Mouse (Mus musculus): ENCODE data around the gene Lcp1.

Lcp1 gene

GRCm38 (mm10) chr14:75208572-75209151 lies 77.8 kb downstream of the Lcp1 start:
- no peak for DNase-seq

GRCm38 (mm10) chr14:75213752-75214151 lies 82.9 kb downstream of the Lcp1 start:
- no peak for DNase-seq

GRCm38 (mm10) chr14:75218843-75219242 lies 87.9 kb downstream of the Lcp1 start:
- no peak for DNase-seq

GRCm38 (mm10) chr14:75219250-75219913 lies 88.5 kb downstream of the Lcp1 start:
- DNase-seq = no peak

DNA sequence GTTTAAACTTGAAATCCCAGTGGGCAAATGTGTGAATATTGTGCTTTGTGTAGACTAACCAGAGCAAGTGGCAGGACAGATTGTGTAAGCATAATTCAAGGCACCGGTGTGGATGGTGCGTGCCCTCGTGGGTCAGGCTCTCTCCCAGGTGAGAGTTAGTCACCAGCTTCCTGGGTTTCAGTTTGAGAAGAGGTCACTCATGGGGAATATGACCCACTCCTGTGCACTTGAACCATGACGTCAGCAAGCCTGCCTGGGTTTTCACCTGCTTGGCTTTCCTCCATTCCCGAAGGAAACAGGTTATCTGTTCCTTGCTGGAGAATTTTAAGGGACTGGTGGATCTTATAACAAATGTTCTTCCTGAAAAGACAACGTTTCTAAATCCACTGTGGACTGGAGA lies 91.5 kb downstream of the Lcp1 start:
- peak in 1 of 2 experiments; percentile 1 for DNase-seq

DNA sequence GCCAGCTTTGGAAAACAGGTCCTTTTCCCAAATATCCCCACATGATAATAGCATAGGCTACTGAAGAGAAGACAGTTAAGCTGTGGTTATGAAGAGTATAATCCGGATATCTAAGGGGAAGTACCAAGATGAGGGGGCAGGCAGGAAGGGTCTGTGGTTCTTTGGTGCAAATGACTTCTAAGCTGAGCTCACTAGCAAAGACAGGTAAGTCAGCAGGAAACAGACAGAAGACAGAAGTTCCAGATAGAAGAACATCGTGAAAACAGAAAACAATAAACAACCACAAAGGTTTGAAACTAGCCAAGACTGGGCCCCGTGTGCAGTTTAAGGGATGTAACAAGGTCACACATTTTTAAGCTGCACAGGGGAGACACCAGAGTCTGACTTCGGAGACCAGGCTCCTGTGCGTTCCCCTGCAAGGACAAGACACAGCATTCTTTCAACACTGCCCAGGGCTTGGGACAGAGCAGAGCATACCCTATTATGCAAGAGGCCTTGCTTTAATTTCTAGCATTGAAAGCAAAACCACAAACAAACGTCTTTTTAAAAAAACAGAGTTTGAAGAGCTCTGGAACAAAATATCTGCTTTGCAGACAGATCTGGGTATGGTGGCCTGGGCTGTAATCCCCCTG lies 96.7 kb downstream of the Lcp1 start:
- no peak for DNase-seq

GRCm38 (mm10) chr14:75229834-75230233 lies 98.9 kb downstream of the Lcp1 start:
- peak; percentile 18 to 21 for DNase-seq

- DNase-seq = no peak
Measured at GRCm38 (mm10) chr14:75233070-75233469, 102.2 kb downstream of the Lcp1 start.

DNA sequence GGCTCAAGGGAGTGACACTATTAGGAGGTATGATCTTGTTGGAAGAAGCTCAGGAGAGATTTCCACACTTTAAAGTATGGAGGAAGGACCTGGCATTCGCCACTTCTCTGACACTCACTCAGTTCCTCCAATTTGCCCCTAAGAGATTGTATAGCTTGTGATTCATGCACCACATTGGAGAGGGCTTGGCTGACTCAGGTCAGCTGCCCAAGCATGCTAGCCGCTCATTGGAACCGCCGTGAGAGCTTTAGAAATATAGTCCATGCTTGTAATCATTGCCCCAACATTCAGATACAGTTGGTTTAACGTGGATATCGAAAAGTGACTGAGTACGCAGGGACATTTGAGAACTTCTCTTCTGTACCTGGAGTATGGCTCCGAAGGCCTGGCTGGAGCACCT lies 104.7 kb downstream of the Lcp1 start:
- DNase-seq = no peak

- DNase-seq = peak; percentile 7 to 8
Measured at GRCm38 (mm10) chr14:75235955-75236635, 105.2 kb downstream of the Lcp1 start.

- DNase-seq = no peak
Measured at GRCm38 (mm10) chr14:75236636-75237003, 105.7 kb downstream of the Lcp1 start.

DNA sequence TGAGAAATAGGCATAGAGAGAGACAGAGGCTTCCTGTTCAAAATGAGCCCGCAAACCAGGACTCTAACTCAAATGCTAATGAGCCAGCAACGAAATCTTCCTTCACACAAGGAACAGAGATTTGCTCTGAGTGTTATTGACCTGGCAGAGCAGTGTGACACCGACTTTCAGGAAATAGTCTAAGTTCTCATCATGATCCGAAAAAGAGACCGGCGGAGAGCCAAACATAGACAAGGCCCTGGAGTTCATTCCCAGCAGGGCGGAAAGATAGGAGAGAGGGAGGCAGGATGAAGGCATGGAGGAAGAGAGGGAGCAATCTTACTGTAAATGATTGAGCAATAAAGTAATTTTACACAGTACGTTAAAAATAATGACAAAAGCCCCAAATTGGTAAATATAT lies 106.2 kb downstream of the Lcp1 start:
- no peak for DNase-seq

- DNase-seq = no peak
Measured at GRCm38 (mm10) chr14:75238054-75238692, 107.3 kb downstream of the Lcp1 start.

DNA sequence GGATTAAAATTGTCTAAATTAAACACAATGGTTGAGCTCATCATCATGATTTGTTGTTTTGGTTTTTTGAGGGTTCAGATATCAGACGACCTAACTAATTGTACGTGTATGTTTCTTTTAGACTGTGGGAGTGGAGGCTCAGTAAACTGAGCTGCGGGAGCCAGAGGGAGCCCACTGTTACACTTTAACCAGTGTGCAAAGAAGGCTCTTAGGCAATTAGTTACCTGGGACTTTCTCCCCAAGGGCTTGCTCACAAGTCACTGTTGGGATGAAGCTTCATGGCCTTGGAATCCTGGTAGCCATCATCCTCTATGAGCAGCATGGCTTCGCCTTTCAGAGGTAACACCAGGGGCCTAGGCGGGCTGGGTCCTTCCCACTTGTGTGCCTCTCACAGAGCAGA lies 111.2 kb downstream of the Lcp1 start, which contains the start of gene Cpb2:
Gene Cpb2 (plus strand): TSS at position 201 of the 400 bp plus-strand sequence.
- DNase-seq = peak; percentile 44 to 45

DNA sequence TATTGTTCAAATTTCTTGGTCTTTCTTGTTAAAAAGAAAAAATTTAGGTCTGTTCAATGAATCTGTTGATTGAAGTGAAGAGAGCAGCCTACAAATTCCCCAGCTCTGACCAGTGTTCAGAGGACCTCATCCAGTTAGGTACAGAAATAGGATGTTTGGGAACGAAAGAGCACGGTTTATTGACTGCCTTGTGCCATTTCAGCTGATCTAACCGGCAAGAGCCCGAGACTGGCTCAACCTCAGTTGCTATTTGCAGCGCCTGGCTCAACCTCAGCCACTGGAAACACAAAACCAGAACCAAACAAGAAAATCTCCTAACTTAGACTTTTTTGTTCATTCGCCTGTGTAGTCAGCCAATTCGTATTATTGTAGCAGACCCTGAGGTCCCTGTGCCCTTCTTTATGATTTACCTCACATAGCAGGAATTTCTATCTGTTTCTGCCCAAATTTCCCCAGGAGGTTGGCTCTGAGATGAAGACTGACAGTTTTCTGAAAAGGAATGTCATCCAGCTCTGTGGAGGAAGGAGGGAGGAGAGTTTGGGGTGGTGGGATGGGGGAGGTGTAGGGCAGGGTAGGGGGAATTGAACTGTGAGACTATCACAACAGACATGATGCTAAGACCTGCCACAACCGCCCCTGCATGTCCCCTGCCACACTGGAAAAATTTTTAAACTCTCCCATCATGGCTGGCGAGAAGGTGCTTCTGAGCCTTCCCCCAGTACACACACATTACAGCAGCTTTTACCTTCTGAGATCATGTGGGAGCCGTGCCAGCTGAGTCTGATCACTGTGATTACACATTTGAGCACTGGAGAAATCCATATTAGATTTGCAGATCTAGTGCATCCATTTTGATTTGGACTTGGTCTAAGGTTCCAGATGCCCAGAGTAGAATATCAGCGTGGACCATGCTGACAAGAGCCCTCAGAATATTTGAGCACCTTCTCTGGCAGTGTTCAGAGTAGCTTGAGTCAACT lies 115.4 kb downstream of the Lcp1 start:
- no peak for DNase-seq

GRCm38 (mm10) chr14:75250432-75250831 lies 119.5 kb downstream of the Lcp1 start:
- no peak for DNase-seq

DNA sequence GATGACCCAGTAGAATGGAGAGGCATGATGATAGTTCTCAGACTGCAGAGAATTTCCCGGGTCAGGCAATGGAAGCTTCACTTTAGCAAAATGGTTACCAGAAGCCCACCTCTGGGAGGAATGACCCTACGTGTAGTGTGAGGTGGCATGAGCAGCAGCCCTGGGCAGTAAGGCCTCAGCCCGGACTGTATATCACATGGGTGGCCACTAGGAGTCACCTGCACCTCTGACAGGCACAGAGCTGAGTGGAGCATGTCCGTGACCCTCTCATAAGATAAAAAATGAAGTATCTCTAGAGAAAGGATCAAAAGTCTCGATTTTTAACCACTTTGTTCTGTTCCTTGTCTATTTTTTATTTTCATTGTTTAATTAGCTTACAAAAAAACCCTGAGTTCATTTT lies 125.6 kb downstream of the Lcp1 start:
- peak; percentile 16 to 48 for DNase-seq

DNA sequence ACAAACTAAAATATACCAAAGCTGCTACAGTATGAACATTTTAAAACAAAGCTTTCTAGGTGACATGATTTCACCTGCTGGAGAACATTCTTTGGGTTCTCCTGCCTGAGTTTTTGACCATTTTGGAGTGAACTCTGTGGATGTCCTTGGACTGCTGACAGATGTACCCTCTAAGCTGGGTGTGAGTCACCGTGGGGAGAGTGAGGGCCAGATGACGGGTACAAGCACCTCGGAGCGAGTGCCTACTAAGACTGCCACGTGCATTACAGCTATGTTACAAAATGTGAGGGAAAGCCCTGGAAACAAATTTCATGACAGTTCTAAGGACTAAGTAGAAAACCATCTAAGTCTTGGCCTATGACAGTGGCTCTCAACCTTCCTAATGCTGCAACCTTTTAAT lies 138.6 kb downstream of the Lcp1 start:
- no peak for DNase-seq

DNA sequence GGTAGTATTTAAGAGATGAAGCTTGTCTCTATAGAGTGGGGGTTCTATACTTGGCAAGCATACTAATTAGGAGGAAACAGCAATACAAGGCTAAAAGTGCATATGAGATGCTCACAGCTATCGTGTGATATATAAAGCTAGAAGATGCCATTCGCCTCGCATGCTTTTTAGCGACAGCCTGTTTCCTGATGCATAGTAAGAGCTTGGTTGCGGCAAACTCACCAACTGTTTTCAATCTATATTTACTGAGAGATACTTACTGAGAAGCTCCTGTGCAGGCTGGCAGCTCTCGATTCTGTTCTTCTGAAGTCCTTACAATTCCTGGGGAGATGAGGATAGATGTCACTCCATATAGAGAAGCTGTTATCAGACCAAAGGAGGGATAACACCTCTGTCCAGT lies 148.8 kb downstream of the Lcp1 start:
- no peak for DNase-seq

DNA sequence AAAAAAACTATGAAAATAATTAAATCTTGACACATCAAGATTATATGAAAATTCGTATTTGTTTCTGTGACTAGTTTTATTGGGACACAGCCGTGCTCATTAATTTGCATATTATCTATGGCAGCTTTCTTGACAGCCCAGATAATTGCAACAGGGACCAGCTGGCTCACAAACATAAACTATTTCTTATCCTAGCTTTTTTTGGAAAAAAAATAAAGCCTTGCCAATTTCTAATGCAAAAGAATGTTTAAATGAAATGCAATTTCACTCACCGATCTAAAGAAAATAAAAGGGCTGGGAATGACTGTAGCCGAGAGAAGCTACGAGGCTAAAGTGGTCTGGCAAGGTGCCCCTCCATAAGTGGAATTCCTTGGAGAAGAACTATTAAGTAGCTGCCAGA lies 149.5 kb downstream of the Lcp1 start:
- DNase-seq = no peak
